Mouse (Mus musculus) embryonic fibroblast, embryonic 13.5 days (primary cell): ENCODE results near the gene Nlrp3.
"Not testable (repeated sequence)": the region's sequence is repeated elsewhere in the genome, so short reads cannot be mapped to it uniquely, and the experiment has no call there.

Experiments used
- CTCF ChIP-seq: IDR thresholded peaks from 2 replicates; pipeline ENCODE4 v1.5.1; 2011; ENCODE audit warnings: mild to moderate bottlenecking, control low read depth, low read length, moderate library complexity, borderline replicate concordance; ENCODE audit not compliant: insufficient read depth
- POLR2A ChIP-seq: IDR thresholded peaks from 2 replicates; pipeline ENCODE4 v1.6.1; 2011; ENCODE audit warnings: low read depth, mild to moderate bottlenecking, control low read depth, low read length, moderate library complexity

DNA sequence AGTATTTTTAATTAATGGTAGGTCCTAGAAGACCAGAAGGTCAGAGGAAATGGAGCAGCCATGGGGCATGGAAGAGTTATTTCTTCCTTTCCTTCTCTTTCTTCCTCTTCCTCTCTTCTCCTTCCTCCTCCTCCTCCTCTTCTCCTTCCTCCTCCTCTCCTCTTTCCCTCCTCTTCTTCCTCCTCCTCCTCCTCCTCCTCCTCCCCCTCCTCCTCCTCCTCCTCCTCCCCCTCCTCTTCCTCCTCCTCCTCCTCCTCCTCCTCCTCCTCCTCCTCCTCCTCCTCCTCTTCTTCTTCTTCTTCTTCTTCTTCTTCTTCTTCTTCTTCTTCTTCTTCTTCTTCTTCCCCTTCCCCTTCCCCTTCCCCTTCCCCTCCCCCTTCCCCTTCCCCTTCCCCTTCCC is 34.8 kb downstream of the Nlrp3 start, which contains the start of gene Olfr222:
- not testable (repeated sequence) for TF ChIP-seq CTCF, POLR2A
